Mouse (Mus musculus): ENCODE measurements at regions not wholly inside any gene's neighbourhood (a gene's known extent, or its start where the extent isn't known, plus 50 kb on each side); places are given as distances from the start of the nearest gene placed in this dataset.

- TF ChIP-seq POLR2A (IDR thresholded peaks at IDR 0.05; ENCODE audit: extremely low read depth, insufficient read depth, low read length) = no peak
- no peak for TF ChIP-seq CTCF (IDR thresholded peaks at IDR 0.05; ENCODE audit: low read depth, low read length)
- Histone ChIP-seq H3K9ac (ENCODE audit: low read depth, low read length) (no peak overlapping the region), H3K79me2 (ENCODE audit: control insufficient read depth, insufficient read depth, low read length) (no peaks in the 10 kb centered on the region), H3K27ac (replicated peaks; ENCODE audit: insufficient read depth, low read depth, low read length) (no peak overlapping the region), H3K27me3 (ENCODE audit: control insufficient read depth, insufficient read depth, low read length) (no peaks in the 10 kb centered on the region), H3K4me1 (ENCODE audit: control insufficient read depth, insufficient read depth, low read length) (no peaks in the 10 kb centered on the region), H3K36me3 (ENCODE audit: control insufficient read depth, insufficient read depth, low read length) (no peaks in the 10 kb centered on the region), H3K4me3 (ENCODE audit: insufficient read depth, low read depth, low read length) (no peak overlapping the region)
- DNase-seq (ENCODE audit: extremely low read depth, low read depth, low spot score) = no peak
- 94% methylated on average over 1 of the region's 1 CpGs for WGBS
Measured at GRCm38 (mm10) chr15:59734376-59734775, 282.0 kb downstream of the 4933412E24Rik start.

GRCm38 (mm10) chr15:59733932-59734331 lies 282.5 kb downstream of the 4933412E24Rik start:
- no peak for DNase-seq (ENCODE audit: extremely low read depth, low read depth, low spot score)
- Histone ChIP-seq H3K4me3 (ENCODE audit: insufficient read depth, low read depth, low read length) (no peak overlapping the region), H3K79me2 (ENCODE audit: control insufficient read depth, insufficient read depth, low read length) (no peaks in the 10 kb centered on the region), H3K9ac (ENCODE audit: low read depth, low read length) (no peak overlapping the region), H3K36me3 (ENCODE audit: control insufficient read depth, insufficient read depth, low read length) (no peaks in the 10 kb centered on the region), H3K4me1 (ENCODE audit: control insufficient read depth, insufficient read depth, low read length) (no peaks in the 10 kb centered on the region), H3K27ac (replicated peaks; ENCODE audit: insufficient read depth, low read depth, low read length) (no peak overlapping the region), H3K27me3 (ENCODE audit: control insufficient read depth, insufficient read depth, low read length) (no peaks in the 10 kb centered on the region)
- WGBS = 85% methylated on average over 3 of the region's 3 CpGs
- TF ChIP-seq POLR2A (IDR thresholded peaks at IDR 0.05; ENCODE audit: extremely low read depth, insufficient read depth, low read length) (no peak), CTCF (IDR thresholded peaks at IDR 0.05; ENCODE audit: low read depth, low read length) (no peak)

- Histone ChIP-seq H3K79me2 (ENCODE audit: control insufficient read depth, insufficient read depth, low read length) (no peaks in the 10 kb centered on the region), H3K4me1 (ENCODE audit: control insufficient read depth, insufficient read depth, low read length) (no peaks in the 10 kb centered on the region), H3K27ac (replicated peaks; ENCODE audit: insufficient read depth, low read depth, low read length) (no peak overlapping the region), H3K4me3 (ENCODE audit: insufficient read depth, low read depth, low read length) (no peak overlapping the region), H3K27me3 (ENCODE audit: control insufficient read depth, insufficient read depth, low read length) (no peaks in the 10 kb centered on the region), H3K36me3 (ENCODE audit: control insufficient read depth, insufficient read depth, low read length) (no peaks in the 10 kb centered on the region), H3K9ac (ENCODE audit: low read depth, low read length) (no peak overlapping the region)
- no peak for DNase-seq (ENCODE audit: extremely low read depth, low read depth, low spot score)
- 88% methylated on average over 12 of the region's 12 CpGs for WGBS
- TF ChIP-seq CTCF (IDR thresholded peaks at IDR 0.05; ENCODE audit: low read depth, low read length) = no peak
Measured at GRCm38 (mm10) chr15:59733031-59733810, 283.2 kb downstream of the 4933412E24Rik start.

GRCm38 (mm10) chr15:59731129-59731528 lies 285.3 kb downstream of the 4933412E24Rik start:
- Histone ChIP-seq H3K36me3 (ENCODE audit: control insufficient read depth, insufficient read depth, low read length) (no peaks in the 10 kb centered on the region), H3K27ac (replicated peaks; ENCODE audit: insufficient read depth, low read depth, low read length) (no peak overlapping the region), H3K4me1 (ENCODE audit: control insufficient read depth, insufficient read depth, low read length) (peaks cover 3% of the 10 kb centered on the region; the same call in 1 of the 2 replicates), H3K27me3 (ENCODE audit: control insufficient read depth, insufficient read depth, low read length) (no peaks in the 10 kb centered on the region), H3K4me3 (ENCODE audit: insufficient read depth, low read depth, low read length) (no peak overlapping the region), H3K9ac (ENCODE audit: low read depth, low read length) (no peak overlapping the region), H3K79me2 (ENCODE audit: control insufficient read depth, insufficient read depth, low read length) (no peaks in the 10 kb centered on the region)
- WGBS = 83% methylated on average over 8 of the region's 8 CpGs
- DNase-seq (ENCODE audit: extremely low read depth, low read depth, low spot score) = no peak
- TF ChIP-seq CTCF (IDR thresholded peaks at IDR 0.05; ENCODE audit: low read depth, low read length) (no peak), POLR2A (IDR thresholded peaks at IDR 0.05; ENCODE audit: extremely low read depth, insufficient read depth, low read length) (no peak)

GRCm38 (mm10) chr15:59728817-59729560 lies 287.4 kb downstream of the 4933412E24Rik start:
- no peak overlapping the region for H3K9ac ChIP-seq (ENCODE audit: low read depth, low read length)
- H3K4me1 ChIP-seq (ENCODE audit: control insufficient read depth, insufficient read depth, low read length) = peaks cover 3% of the 10 kb centered on the region; the same call in 1 of the 2 replicates
- no peaks in the 10 kb centered on the region for H3K27me3 ChIP-seq (ENCODE audit: control insufficient read depth, insufficient read depth, low read length)
- peak overlapping the region; percentile 23 for H3K27ac ChIP-seq (replicated peaks; ENCODE audit: insufficient read depth, low read depth, low read length)
- DNase-seq (ENCODE audit: extremely low read depth, low read depth, low spot score) = peak; percentile 37
- no peak overlapping the region for H3K4me3 ChIP-seq (ENCODE audit: insufficient read depth, low read depth, low read length)
- TF ChIP-seq CTCF (IDR thresholded peaks at IDR 0.05; ENCODE audit: low read depth, low read length) = no peak
- no peak for TF ChIP-seq POLR2A (IDR thresholded peaks at IDR 0.05; ENCODE audit: extremely low read depth, insufficient read depth, low read length)
- H3K36me3 ChIP-seq (ENCODE audit: control insufficient read depth, insufficient read depth, low read length) = no peaks in the 10 kb centered on the region
- no peaks in the 10 kb centered on the region for H3K79me2 ChIP-seq (ENCODE audit: control insufficient read depth, insufficient read depth, low read length)
- 74% methylated on average over 11 of the region's 11 CpGs for WGBS

Data from liver, adult 2 months (tissue).